Mouse (Mus musculus) activated CD4-positive, CD25-positive, alpha-beta regulatory T cell, adult 4 months (primary cell): Measurements from ENCODE around the gene Mgp. TPM values are rescaled to one million over a fixed set of nuclear protein-coding genes. Genes with fewer than 3 reads are reported as not detected.
"Not testable (repeated sequence)": the region's sequence is repeated elsewhere in the genome, so short reads cannot be mapped to it uniquely, and the experiment has no call there.

Source experiments
- ATAC-seq: one replicate; pipeline ENCODE4 v1.8.0; 2017
- polyA plus RNA-seq, 2 experiments: library from polyadenylated mRNA; unstranded; fragments of 100-300 nt; shearing (Covaris generic); gene quantifications; one replicate each; pipeline ENCODE4 v1.2.1; 2017

The Mgp gene
- polyA plus RNA-seq, 2 experiments from 2014 or later, result not detected

GRCm38 (mm10) chr6:136897789-136898188 lies 22.2 kb upstream of the Mgp start:
- ATAC-seq, result no peak

DNA sequence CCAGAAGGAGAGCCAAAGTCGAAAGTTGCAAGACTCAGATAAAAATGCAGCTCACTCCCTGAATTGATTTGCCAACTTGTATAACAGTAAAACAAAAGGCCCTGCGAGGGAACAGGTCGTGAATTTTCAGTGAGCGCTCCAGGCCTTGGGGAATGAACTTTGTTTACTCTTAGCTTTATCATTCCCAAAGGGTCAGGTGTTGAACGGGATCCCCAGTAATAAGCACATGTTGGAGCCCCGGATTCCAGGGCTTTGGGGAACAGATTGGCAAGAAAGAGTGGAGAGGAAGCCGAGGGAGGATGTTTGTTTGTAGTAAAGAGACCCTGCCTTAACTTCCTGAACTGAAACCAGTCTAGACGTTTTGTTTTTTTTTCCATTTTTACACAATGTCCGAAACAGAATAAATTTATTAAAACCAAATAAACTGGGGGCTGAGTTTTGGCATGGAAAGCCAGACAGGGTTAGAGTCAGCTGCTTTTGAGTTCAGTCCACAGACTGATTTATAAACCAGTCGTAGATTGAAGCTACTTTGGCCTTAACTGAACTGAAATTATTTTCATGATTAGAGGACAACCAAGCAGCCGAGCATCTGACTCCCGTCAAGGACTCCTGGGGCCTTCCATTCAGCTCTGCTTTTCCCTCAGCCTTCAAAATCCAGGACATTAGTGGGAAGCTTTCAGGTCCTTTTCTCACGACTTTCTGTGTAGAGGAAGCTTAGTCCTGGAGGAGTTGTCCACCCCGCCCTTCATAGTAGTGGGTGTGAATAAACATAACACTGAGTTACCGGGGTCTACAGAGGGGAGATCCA lies 19.1 kb upstream of the Mgp start:
- ATAC-seq, result no peak

DNA sequence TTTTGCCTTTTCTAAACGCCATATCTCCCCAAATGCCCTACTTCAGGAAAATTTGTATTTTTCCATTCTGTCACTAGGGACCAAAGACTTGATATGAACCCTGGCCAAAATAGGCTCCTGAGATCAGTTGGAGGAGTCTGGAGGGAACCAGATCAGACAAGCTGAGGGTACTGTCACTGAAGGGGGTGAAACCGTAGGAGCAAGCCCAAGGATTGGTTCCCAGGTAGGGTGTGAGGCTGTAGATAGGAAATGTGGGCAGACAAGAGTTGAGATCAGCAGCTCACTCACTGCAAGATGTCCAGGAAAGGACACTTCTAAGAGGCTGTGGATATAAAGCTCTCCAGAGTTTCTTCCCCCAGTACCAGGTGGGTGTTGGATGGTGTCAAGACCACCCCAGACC lies 16.4 kb upstream of the Mgp start:
- ATAC-seq, result no peak

- no peak for ATAC-seq
These were observed 13.9 kb upstream of the Mgp start for GRCm38 (mm10) chr6:136889554-136889953.

DNA sequence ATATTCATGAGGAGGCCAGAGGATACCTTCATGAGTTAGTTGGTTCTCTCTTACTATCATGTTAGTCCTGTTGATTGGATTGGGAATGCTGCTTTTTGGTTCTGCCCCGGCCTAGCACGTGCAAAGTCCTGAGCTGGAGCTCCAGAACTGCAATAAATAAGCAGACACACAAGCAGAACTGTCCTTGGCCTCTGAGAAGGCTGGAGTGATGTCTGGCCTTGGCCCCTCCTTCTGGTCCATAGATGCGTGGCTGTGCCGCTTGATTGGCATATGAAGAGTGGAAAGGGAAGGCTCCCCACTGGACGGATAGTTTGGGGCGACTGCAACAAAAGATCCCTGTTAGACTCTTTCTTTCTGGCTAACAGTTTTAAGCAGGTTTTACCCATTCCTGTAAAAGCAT lies 13.4 kb upstream of the Mgp start:
- no peak for ATAC-seq

DNA sequence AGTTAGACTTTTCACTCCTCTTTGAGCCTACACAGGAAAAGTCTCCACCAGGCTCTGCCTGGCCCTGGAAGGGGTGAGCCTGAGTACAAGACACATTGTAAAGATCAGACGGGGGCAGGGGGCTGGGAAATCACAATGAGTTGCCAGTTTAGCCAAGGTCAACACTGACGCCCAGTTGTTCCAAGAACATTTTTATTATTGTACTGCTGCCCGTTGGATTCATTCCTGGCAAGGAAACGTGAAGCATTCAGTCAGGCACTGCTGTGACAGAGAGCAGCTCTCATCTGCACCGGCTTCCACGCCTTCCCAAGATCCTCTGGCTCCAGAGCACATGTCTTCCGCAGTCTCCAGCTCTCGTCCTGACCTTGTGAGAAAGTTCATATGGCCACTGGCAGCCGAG lies 12.2 kb upstream of the Mgp start:
- ATAC-seq, result no peak

GRCm38 (mm10) chr6:136884766-136885165 lies 9.1 kb upstream of the Mgp start:
- not testable (repeated sequence) for ATAC-seq

GRCm38 (mm10) chr6:136883961-136884360 lies 8.3 kb upstream of the Mgp start:
- ATAC-seq, result no peak

DNA sequence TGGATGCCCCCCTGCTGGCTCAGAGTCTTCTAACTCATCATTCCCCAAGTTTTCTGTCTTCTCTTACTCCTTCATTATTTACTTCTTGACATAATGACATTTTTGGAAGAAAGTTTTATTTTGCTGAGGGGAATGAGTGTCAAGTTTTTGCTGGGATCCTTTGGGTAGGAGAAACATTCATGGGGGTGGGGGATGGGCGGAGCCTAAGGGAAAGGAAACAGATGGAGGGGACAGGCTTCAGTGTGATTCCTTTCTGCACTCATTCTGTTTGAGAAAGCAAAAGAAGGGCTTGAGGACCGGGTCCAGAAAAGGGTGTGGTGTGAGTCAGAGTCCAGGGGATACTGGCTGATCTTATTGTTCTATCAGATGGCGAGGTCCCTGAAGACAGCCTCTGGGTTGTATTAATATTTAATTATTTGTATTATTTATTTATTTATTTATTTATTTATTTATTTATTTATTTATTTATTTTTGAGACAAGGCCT lies 7.8 kb upstream of the Mgp start:
- no peak for ATAC-seq

- ATAC-seq, result no peak
These were observed 6.1 kb upstream of the Mgp start for GRCm38 (mm10) chr6:136881678-136882077.

DNA sequence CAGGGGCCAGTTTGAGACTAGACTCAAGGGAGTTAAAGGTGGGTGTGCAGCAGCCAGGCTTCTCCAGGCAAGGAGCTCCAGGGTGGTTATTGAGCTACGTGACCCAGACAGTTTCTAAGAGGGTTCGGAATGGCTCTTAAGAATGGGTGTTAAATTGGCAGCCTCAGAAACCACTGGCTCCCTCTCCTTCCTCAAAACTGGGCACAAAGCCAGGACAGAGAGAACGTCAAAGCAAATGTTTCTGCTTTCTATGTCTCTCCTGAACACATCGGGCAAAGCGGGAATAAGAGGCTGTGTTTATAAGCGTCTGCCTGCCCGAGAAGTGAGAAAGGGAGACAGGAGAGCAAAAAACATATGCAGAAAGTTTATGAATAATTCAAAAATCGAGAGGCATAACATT lies 1.0 kb downstream of the Mgp start:
- ATAC-seq, result no peak

- ATAC-seq, result no peak
These were observed 6.7 kb downstream of the Mgp start for GRCm38 (mm10) chr6:136868921-136869320.

- ATAC-seq, result no peak
These were observed 9.5 kb downstream of the Mgp start for GRCm38 (mm10) chr6:136866150-136866549.

- ATAC-seq, result no peak
These were observed 10.3 kb downstream of the Mgp start for GRCm38 (mm10) chr6:136865360-136865759.

DNA sequence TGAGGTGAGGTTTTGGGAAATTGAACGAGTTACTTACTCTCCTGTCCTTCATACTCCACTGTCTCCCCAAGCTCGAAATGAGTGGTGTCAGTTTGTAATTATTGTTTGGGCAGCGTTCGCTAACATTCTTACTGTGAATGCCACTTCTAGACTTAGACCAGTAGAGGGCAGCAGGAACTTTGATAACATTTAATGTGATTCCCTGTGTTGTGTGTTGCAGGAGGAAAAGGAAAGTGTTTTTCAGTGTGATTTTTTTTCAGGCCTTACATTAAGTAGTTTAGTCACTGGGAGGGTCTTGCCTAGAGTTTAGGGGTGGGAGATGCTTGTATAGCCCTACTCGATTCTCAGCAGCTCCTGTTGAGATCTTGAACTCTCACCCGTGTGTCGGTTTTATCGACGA lies 14.6 kb downstream of the Mgp start:
- peak; percentile 28 for ATAC-seq

- no peak for ATAC-seq
These were observed 17.2 kb downstream of the Mgp start for GRCm38 (mm10) chr6:136858420-136858819.

- ATAC-seq, result no peak
These were observed 17.8 kb downstream of the Mgp start for GRCm38 (mm10) chr6:136857873-136858260.

DNA sequence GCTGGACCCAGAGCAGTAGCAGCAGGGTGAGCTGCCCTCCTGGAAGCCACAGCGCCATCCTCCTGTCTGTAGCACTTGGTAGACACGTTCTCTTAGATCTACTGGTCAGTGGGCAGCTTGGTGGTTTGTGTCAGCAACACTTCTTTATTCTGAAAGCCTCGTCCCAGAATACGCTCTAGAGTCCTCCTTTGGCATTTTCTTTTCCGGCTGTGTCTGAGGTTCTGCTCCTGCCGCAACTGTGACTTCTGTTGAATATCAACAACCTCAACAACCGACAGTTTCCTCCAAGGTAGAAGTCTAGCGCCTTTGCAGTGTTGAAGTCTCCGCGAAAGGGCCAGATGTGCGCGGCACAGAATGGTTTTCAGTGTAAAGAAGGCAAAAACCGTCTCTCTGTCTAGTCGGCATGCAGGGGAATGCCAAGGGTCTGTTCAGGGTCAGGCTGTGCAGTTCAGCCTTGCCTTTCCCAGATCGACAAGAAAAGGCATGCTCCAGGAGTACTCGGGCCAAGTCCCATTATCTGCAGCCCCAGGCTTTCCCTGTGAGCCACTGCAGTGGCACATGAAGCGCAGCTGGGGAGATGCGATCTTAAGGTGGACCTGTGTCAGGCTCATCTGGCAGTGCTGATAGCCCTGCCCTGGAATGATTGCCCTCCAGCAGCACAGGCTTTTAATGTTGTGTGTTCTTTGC lies 18.3 kb downstream of the Mgp start, which contains the start of gene Art4:
Art4 (minus strand) TSS at position 548 of the 687 bp plus-strand sequence.
- no peak for ATAC-seq

- ATAC-seq, result peak; percentile 47
These were observed 19.5 kb downstream of the Mgp start for GRCm38 (mm10) chr6:136856071-136856636.

GRCm38 (mm10) chr6:136855183-136855582 lies 20.4 kb downstream of the Mgp start:
- ATAC-seq, result no peak

GRCm38 (mm10) chr6:136854361-136854781 lies 21.3 kb downstream of the Mgp start:
- ATAC-seq, result peak; percentile 45

DNA sequence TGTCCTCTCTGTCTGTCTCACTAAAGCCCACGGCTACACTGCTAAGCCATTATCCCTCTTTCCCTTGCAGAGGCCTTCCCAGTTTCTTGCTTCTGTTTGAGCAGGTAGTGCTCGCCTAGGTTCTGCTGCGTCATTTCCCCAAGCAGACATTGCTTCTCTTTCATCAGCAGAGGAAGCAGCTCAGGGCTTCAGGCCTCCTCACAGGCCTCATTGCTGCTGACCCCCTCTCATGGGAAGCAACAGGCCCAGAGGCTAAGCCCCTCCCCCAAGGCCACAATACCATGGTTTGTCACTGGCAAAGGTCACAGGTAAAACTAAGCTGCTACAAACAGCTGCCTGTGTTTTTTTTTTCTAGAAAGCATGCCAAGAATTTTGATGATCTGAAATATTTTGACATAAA lies 22.9 kb downstream of the Mgp start:
- no peak for ATAC-seq

DNA sequence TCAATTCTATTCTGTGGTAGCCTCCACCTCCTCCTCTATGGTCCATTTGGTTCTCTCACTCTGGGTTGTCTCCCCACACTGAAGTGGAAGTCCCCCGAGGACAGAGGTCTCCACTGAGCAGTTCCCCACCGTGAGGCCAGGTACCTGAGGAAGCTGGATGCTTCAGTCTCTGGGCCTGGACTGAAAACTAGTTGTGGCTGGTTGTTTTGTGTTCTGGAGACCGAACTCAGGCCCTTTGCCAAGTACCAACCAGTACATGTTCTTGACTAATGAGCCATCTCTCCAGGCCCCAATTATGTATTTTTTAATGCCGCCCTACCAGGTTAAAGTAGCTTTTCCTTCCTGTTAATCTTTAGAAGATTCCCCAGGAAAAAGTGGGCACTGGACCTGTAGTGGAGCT lies 23.3 kb downstream of the Mgp start:
- no peak for ATAC-seq

GRCm38 (mm10) chr6:136850267-136850666 lies 25.4 kb downstream of the Mgp start:
- ATAC-seq, result no peak
